Mouse (Mus musculus) limb, embryonic 11.5 days (tissue): ENCODE data around the gene Plxnd1. TPM values are rescaled to one million over a fixed set of nuclear protein-coding genes. Genes with fewer than 3 reads are reported as not detected.

Experiments used
- ATAC-seq: fragments of 200-750 bp; cut with Nextera tagmentation; 2 replicates; pipeline ENCODE4 v1.8.0; 2017; ENCODE audit warnings: low read depth; ENCODE audit not compliant: insufficient number of reproducible peaks, low FRiP score, low TSS enrichment
- DNase-seq: peaks from one replicate; pipeline ENCODE4 v3.0.0-alpha.2; 2015; ENCODE audit warnings: low spot score
- H3K27ac ChIP-seq: fragments of 300-500 bp; sonication (generic); replicated peaks from 2 replicates; pipeline ENCODE4 v1.5.1; 2014; ENCODE audit warnings: low read depth, mild to moderate bottlenecking, low read length
- H3K27me3 ChIP-seq: fragments of 300-500 bp; sonication (generic); 2 replicates; pipeline ENCODE4 v1.6.1; 2014; ENCODE audit warnings: mild to moderate bottlenecking, low read length, mixed read lengths; ENCODE audit not compliant: control insufficient read depth, insufficient read depth
- H3K36me3 ChIP-seq: fragments of 300-500 bp; sonication (generic); 2 replicates; pipeline ENCODE4 v1.6.1; 2014; ENCODE audit warnings: mild to moderate bottlenecking, low read length, moderate library complexity, mixed read lengths; ENCODE audit not compliant: control insufficient read depth, insufficient read depth
- H3K4me1 ChIP-seq: fragments of 300-500 bp; sonication (generic); 2 replicates; pipeline ENCODE4 v1.6.1; 2014; ENCODE audit warnings: low read length, mixed read lengths; ENCODE audit not compliant: control insufficient read depth, insufficient read depth
- H3K4me2 ChIP-seq: fragments of 300-500 bp; sonication (generic); 2 replicates; pipeline ENCODE4 v1.6.1; 2014; ENCODE audit warnings: low read depth, mild to moderate bottlenecking, moderate library complexity; ENCODE audit not compliant: severe bottlenecking
- H3K4me3 ChIP-seq: fragments of 300-500 bp; sonication (generic); 2 replicates; pipeline ENCODE4 v1.5.1; 2014; ENCODE audit warnings: low read depth, low read length
- H3K9ac ChIP-seq: fragments of 300-500 bp; sonication (generic); 2 replicates; pipeline ENCODE4 v1.6.1; 2014; ENCODE audit warnings: mild to moderate bottlenecking, low read length
- H3K9me3 ChIP-seq: fragments of 300-500 bp; sonication (generic); 2 replicates; pipeline ENCODE4 v1.6.1; 2016; ENCODE audit warnings: low read length; ENCODE audit not compliant: control insufficient read depth
- WGBS: fragments of 180-500 bp; shearing (Covaris S2); extraction: QIAGEN DNeasy Blood & Tissue Kit; methylation state at CpG from one replicate; pipeline ENCODE4 v1.1.7; 2014; 5-methylcytosine and 5-hydroxymethylcytosine counted together
- polyA plus RNA-seq: library from polyadenylated mRNA; unstranded; fragments of >200 nt; fragmentation: Nextera tagmentation; extraction: Ambion mirVana; gene quantifications from 2 replicates; pipeline ENCODE4 v1.2.1, GENCODE M21; 2014

Plxnd1 gene
- polyA plus RNA-seq, 1 experiment from 2014 or later = 19.6 TPM

GRCm38 (mm10) chr6:115914511-115915202, 80.1 kb downstream of the Plxnd1 start:
- DNase-seq (no peak), ATAC-seq (no peak)
- H3K4me2 ChIP-seq = no peak overlapping the region
- H3K4me3 ChIP-seq = no peak overlapping the region
- H3K27me3 ChIP-seq = no peaks in the 10 kb centered on the region
- no peaks in the 10 kb centered on the region for H3K9me3 ChIP-seq
- no peaks in the 10 kb centered on the region for H3K4me1 ChIP-seq
- 88% methylated on average over 15 of the region's 15 CpGs for WGBS
- 0 out of 2 replicates have a peak, but pooled peaks cover 2% of the 10 kb centered on the region for H3K36me3 ChIP-seq
- H3K9ac ChIP-seq = no peak overlapping the region
- H3K27ac ChIP-seq = no peak overlapping the region

GRCm38 (mm10) chr6:115913482-115913881, 81.3 kb downstream of the Plxnd1 start:
- Histone ChIP-seq H3K4me3 (no peak overlapping the region), H3K9me3 (no peaks in the 10 kb centered on the region), H3K9ac (no peak overlapping the region), H3K4me1 (no peaks in the 10 kb centered on the region), H3K27ac (no peak overlapping the region), H3K4me2 (no peak overlapping the region), H3K36me3 (0 out of 2 replicates have a peak, but pooled peaks cover 2% of the 10 kb centered on the region), H3K27me3 (no peaks in the 10 kb centered on the region)
- DNase-seq (no peak), ATAC-seq (no peak)
- 92% methylated on average over 10 of the region's 10 CpGs for WGBS

- H3K36me3 ChIP-seq = peaks cover 3% of the 10 kb centered on the region; the same call in 1 of the 2 replicates
- H3K9me3 ChIP-seq = no peaks in the 10 kb centered on the region
- H3K27me3 ChIP-seq = no peaks in the 10 kb centered on the region
- no peak for ATAC-seq
- H3K4me1 ChIP-seq = no peaks in the 10 kb centered on the region
- H3K4me3 ChIP-seq = no peak overlapping the region
- no peak overlapping the region for H3K27ac ChIP-seq
- no peak for DNase-seq
- no peak overlapping the region for H3K9ac ChIP-seq
- WGBS = 77% methylated on average over 6 of the region's 6 CpGs
- no peak overlapping the region for H3K4me2 ChIP-seq
Measured at GRCm38 (mm10) chr6:115911763-115912162, 83.0 kb downstream of the Plxnd1 start.

- DNase-seq (no peak), ATAC-seq (no peak)
- Histone ChIP-seq H3K9ac (no peak overlapping the region), H3K36me3 (peaks cover 3% of the 10 kb centered on the region; the same call in 1 of the 2 replicates), H3K9me3 (no peaks in the 10 kb centered on the region), H3K4me3 (no peak overlapping the region), H3K4me2 (no peak overlapping the region), H3K27ac (no peak overlapping the region), H3K4me1 (no peaks in the 10 kb centered on the region), H3K27me3 (no peaks in the 10 kb centered on the region)
- WGBS = 68% methylated on average over 8 of the region's 8 CpGs
Measured at GRCm38 (mm10) chr6:115909940-115910339, 84.9 kb downstream of the Plxnd1 start.

GRCm38 (mm10) chr6:115909052-115909451, 85.8 kb downstream of the Plxnd1 start:
- Histone ChIP-seq H3K27me3 (no peaks in the 10 kb centered on the region), H3K4me2 (no peak overlapping the region), H3K9me3 (no peaks in the 10 kb centered on the region), H3K9ac (no peak overlapping the region), H3K4me1 (no peaks in the 10 kb centered on the region), H3K4me3 (no peak overlapping the region), H3K27ac (no peak overlapping the region), H3K36me3 (peaks cover 3% of the 10 kb centered on the region; the same call in 1 of the 2 replicates)
- ATAC-seq (no peak), DNase-seq (no peak)
- WGBS = 70% methylated on average over 3 of the region's 3 CpGs

- no peak for DNase-seq
- Histone ChIP-seq H3K4me1 (no peaks in the 10 kb centered on the region), H3K9me3 (no peaks in the 10 kb centered on the region), H3K4me2 (no peak overlapping the region), H3K27ac (no peak overlapping the region), H3K4me3 (no peak overlapping the region), H3K36me3 (peaks cover 3% of the 10 kb centered on the region; the same call in 1 of the 2 replicates), H3K9ac (no peak overlapping the region), H3K27me3 (no peaks in the 10 kb centered on the region)
- ATAC-seq = no peak
- 47% methylated on average over 6 of the region's 6 CpGs for WGBS
Measured at GRCm38 (mm10) chr6:115908421-115908982, 86.3 kb downstream of the Plxnd1 start.

GRCm38 (mm10) chr6:115906871-115907270, 87.9 kb downstream of the Plxnd1 start:
- no peak overlapping the region for H3K4me3 ChIP-seq
- H3K4me1 ChIP-seq = no peaks in the 10 kb centered on the region
- no peak overlapping the region for H3K9ac ChIP-seq
- peaks cover 3% of the 10 kb centered on the region; the same call in 1 of the 2 replicates for H3K36me3 ChIP-seq
- H3K4me2 ChIP-seq = no peak overlapping the region
- WGBS = 81% methylated on average over 2 of the region's 2 CpGs
- DNase-seq = no peak
- no peak for ATAC-seq
- no peak overlapping the region for H3K27ac ChIP-seq
- no peaks in the 10 kb centered on the region for H3K9me3 ChIP-seq
- no peaks in the 10 kb centered on the region for H3K27me3 ChIP-seq

GRCm38 (mm10) chr6:115906455-115906854, 88.3 kb downstream of the Plxnd1 start:
- peaks cover 3% of the 10 kb centered on the region; the same call in 1 of the 2 replicates for H3K36me3 ChIP-seq
- no peak overlapping the region for H3K4me3 ChIP-seq
- WGBS = 75% methylated on average over 1 of the region's 1 CpGs
- no peaks in the 10 kb centered on the region for H3K9me3 ChIP-seq
- ATAC-seq (no peak), DNase-seq (no peak)
- no peak overlapping the region for H3K27ac ChIP-seq
- H3K4me2 ChIP-seq = no peak overlapping the region
- no peaks in the 10 kb centered on the region for H3K4me1 ChIP-seq
- no peaks in the 10 kb centered on the region for H3K27me3 ChIP-seq
- H3K9ac ChIP-seq = no peak overlapping the region
